Mouse (Mus musculus) bone marrow macrophage, adult 2 months (primary cell): ENCODE measurements at regions not wholly inside any gene's neighbourhood (a gene's known extent, or its start where the extent isn't known, plus 50 kb on each side); places are given as distances from the start of the nearest gene placed in this dataset.

Experiments
- CTCF ChIP-seq: IDR thresholded peaks from 2 replicates; pipeline ENCODE4 v1.5.1; 2012; ENCODE audit warnings: low read depth, mild to moderate bottlenecking, low read length, moderate library complexity
- POLR2A ChIP-seq: IDR thresholded peaks from 2 replicates; pipeline ENCODE4 v1.6.1; 2012; ENCODE audit warnings: mild to moderate bottlenecking, low read depth, low read length, borderline replicate concordance

GRCm38 (mm10) chr4:48905196-48905867, 153.7 kb upstream of the Plppr1 start:
- TF ChIP-seq CTCF: no peak
- TF ChIP-seq POLR2A: no peak
